Mouse (Mus musculus): ENCODE data around the gene Runx3. TPM values are rescaled to one million over a fixed set of nuclear protein-coding genes. Genes with fewer than 3 reads are reported as not detected.
A peak's percentile ranks its signal among the peaks of the same experiment; 100 is the strongest.

Gene Runx3
- total RNA-seq, 2 experiments from 2014 or later, result not detected

DNA sequence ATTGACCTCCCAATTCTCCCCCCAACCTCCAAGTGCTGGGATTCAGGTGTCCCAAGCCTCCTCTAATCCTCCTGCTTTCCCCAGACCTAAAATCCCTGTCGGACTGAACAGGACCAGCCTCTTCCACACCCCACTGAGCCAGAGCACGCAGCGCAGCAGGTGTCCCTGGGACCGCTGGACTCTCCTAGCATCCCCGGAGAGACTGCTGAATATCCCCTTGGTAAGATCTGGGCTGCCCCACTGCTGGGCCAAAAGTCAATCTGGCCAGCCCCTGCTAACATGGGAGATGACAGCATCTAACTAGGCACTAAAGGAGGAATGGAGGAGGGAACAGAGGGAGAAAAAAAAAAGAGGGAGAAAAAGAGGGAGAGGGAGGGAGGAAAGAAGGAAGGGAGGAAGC is 84.8 kb downstream of the Runx3 start:
- DNase-seq (ENCODE audit: extremely low spot score in 1 of 2, low spot score in 1 of 2), result no peak

DNA sequence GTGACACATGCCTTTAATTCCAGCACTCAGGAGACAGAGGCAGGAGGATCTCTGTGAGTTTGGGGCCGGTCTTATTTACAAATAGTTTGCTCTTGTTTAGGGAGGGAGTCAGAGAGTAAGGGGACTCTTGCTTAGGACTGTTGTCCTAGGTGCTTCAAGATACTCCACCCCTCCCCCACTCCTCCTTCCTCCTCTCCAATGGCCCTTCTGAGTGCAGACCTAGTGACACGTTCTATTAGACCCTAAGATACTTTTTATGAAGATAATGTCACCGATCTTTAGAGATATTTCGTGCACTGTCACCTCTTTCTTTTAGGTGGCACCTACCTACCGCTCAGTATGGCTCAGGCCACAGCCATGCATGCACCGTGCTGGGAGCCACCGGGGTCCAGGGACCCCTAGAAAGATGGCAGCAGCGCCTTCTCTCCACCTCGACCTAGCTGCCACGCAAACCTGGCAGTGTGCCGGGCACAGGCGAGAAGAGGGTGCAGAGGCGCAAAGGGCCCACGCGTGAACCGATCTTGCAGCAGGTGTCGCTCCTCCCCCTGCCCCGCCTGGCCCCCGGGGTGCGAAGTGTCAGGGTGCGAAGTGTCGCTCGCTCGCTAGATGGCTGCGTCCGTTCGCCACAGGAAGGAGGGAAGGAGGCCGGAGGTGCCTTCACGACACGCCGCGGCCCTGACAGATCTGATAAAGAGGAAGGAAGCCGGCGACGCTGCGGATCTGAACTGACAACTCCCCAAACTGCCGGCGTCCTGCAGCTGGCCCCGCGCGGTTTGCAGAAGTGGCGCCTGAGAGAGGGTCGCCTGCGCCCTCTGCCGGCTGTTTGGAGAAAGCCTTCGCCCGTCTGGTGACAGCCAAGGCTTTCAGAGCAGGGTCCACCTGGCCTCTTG is 85.5 kb downstream of the Runx3 start:
- peak; percentile 65 to 82 for DNase-seq (ENCODE audit: extremely low spot score in 1 of 2, low spot score in 1 of 2)

DNA sequence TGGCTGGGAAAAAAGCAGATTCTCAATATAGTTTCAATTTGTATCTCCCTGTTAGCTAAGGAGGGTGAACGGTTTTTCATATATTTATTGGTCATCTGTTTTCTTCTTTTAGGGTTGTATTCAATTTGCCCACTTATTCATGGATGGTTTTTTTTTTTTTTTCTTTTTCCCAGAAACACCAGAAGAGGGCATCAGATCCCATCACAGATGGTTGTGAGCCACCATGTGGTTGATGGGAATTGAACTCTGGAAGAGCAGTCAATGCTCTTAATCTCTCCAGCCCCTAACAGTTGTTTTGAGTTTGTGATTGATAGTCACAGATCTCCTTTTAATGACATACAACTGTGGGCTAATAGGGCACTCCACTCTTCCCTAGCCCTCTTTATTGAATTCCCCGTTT is 89.4 kb downstream of the Runx3 start:
- DNase-seq (ENCODE audit: extremely low spot score in 1 of 2, low spot score in 1 of 2), result no peak

DNA sequence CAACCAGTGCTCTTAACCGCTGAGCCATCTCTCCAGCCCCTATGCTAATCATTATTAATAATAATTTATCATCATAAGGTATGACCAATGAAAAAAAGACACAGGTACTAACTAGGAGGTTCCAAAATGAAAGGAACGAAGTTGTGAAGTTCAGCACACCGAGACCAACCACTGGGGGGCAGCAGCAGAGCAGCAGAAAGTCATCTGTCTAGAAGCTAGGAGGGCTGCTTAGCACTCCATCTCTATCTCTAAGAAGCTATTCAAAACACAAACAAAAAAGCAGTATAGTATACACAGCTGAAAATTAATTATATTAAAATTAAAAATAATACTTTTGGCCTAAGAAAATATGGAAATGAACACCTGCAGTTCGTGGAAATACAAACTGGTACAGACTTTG is 99.2 kb downstream of the Runx3 start:
- peak; percentile 54 to 96 for DNase-seq (ENCODE audit: extremely low spot score in 1 of 2, low spot score in 1 of 2)

DNA sequence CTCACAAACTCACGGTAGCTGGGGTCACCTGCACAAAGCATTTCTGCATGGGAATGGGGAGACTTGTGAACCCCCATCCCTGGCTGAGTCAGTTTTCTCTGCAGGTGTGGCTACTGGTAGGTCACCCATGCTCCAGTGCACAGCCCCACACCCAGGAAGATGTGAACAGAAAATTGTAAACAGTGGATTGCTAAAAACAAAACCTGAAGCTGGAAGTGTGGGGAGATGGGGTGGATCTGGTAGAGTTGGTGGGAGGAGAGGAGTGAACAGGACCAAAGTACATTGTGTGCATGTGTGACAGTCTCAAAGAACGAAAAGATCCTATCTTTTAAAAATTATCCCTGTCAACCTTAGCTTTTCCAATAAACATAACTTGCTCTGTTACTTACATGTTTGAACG is 100.2 kb downstream of the Runx3 start:
- no peak for DNase-seq (ENCODE audit: extremely low spot score in 1 of 2, low spot score in 1 of 2)

DNA sequence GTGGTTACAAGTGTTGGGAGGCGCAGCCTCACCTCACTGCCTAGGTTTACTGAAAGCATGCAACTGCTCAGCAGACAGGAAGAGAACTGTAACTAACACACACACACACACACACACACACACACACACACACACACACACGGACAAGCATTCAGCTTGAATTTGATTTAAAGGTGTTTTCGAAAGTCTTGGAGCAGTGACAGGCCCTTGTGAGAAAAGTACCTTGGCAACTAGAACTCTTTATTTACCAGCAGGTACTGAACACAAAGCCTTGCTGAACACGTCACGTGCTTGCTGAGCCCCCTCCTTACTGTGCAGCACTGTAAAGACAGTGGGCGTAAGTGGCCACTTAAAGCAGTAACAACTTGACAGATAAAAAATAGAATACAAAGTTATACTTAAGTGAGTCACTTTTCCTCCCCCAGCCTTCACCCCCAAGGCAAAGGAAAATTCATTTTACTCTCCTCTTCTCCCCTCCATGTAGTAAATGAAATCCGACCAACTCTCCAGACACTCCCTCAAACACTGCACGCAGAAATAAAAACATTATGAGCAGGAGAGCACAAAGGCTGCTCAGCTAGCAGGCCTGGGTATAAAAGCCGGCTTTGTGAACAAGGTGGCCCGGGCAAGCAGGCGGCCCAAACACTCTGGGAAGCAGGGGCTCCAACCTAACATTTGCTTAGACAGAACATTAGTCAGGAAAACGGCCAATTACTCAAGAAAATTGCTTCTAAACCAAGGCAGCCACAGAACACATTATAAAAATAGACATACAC is 101.4 kb downstream of the Runx3 start:
- DNase-seq (ENCODE audit: extremely low spot score in 1 of 2, low spot score in 1 of 2), result no peak

DNA sequence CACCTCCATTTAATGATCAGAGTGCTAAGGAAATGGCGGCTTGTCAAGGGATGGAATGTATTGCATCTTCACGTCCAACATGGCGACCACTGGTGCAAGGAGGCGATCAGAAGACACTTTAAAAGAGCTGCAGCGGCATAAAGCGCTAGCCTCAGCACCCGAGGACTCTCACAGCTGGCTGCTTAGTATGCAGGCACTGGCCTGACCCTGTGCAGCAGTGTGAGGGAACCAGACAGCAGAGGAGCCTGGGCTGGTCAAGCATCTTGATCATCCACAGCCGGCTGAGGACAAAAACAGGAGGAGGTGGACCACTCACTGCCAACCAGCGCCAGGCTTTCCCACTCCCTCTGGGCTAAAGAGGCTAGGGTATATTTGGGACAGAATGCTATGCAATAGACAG is 103.4 kb downstream of the Runx3 start:
- no peak for DNase-seq (ENCODE audit: extremely low spot score in 1 of 2, low spot score in 1 of 2)

DNA sequence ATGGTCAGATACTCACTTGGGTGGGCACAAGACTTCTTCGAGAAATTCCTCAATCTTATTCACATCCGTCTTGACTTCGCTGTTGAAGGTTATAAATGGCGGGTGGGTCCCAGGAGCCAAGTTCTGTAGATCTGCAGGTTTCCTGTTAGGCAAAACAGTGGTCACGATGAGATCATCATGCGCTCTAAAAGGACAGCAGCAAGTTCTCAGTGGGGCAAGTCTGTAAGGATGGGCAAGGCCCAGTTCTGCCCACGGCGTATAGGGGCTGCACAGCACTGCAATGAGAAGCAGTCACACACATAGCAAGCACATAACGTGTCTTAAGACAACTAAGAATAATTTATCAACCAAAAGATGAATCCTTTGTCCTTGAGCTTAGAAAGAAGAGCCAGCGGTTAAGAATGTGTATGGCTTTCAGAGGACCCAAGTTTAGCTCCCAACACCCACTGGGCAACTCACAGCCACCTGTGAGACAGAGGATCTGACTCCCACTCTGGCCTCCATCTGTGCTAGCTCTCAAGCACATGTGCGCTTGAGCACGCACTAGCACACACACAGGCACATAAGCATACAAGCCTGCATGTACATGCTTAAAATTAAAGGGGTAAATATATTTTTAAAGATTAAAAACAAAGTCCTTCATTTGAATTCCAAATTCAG is 105.7 kb downstream of the Runx3 start:
- DNase-seq (ENCODE audit: extremely low spot score in 1 of 2, low spot score in 1 of 2), result no peak

Other genes starting within 250 kb of the Runx3 start
- 100 to 1,000 TPM; 107 to 122 TPM for gene Tmem50a, start 205.6 kb upstream of the Runx3 start, total RNA-seq (2021)
- gene Rsrp1, start 197.1 kb upstream of the Runx3 start, total RNA-seq (2021), result 100 to 1,000 TPM; 264 to 283 TPM
- gene Syf2, start 189.8 kb upstream of the Runx3 start, total RNA-seq (2021), result 10 to 100 TPM; 50.7 to 55.3 TPM
- 10 to 100 TPM; 36.9 to 38.9 TPM for gene Clic4, start 152.2 kb downstream of the Runx3 start, total RNA-seq (2021)
- 100 to 1,000 TPM; 102 to 140 TPM for gene Srrm1, start 232.7 kb downstream of the Runx3 start, total RNA-seq (2021)

All from layer of hippocampus, postnatal 25 days (tissue).